Mouse (Mus musculus): ENCODE data around the gene Shcbp1. TPM values are rescaled to one million over a fixed set of nuclear protein-coding genes. Genes with fewer than 3 reads are reported as not detected.

Shcbp1 gene
- total RNA-seq (2014; rRNA removed) (0.37 and 1.2 TPM in 2 replicates), polyA plus RNA-seq (2012; rRNA removed) (not detected in 2 replicates)

GRCm38 (mm10) chr8:4779254-4780055 is at the start of gene Shcbp1:
Shcbp1 (minus strand) TSS chr8:4779567.
- H3K79me2 ChIP-seq (ENCODE audit: control insufficient read depth, insufficient read depth, low read length): no peaks in the 10 kb centered on the region
- H3K4me1 ChIP-seq (ENCODE audit: control insufficient read depth, insufficient read depth, low read length): no peaks in the 10 kb centered on the region
- 12% methylated on average over 29 of the region's 29 CpGs for WGBS
- peak within 1 kb of the TSS; percentile 78 for H3K9ac ChIP-seq (ENCODE audit: low read depth, low read length)
- H3K4me3 ChIP-seq (ENCODE audit: insufficient read depth, low read depth, low read length): peak within 1 kb of the TSS; percentile 88
- no peaks in the 10 kb centered on the region for H3K27me3 ChIP-seq (ENCODE audit: control insufficient read depth, insufficient read depth, low read length)
- H3K36me3 ChIP-seq (ENCODE audit: control insufficient read depth, insufficient read depth, low read length): no peaks in the 10 kb centered on the region
- H3K27ac ChIP-seq (replicated peaks; ENCODE audit: insufficient read depth, low read depth, low read length): no peak within 1 kb of the TSS
- TF ChIP-seq POLR2A (IDR thresholded peaks at IDR 0.05; ENCODE audit: extremely low read depth, insufficient read depth, low read length) (no peak), CTCF (IDR thresholded peaks at IDR 0.05; ENCODE audit: low read depth, low read length) (peak; percentile 66)
- peak; percentile 91 for DNase-seq (ENCODE audit: extremely low read depth, low read depth, low spot score)

GRCm38 (mm10) chr8:4808831-4809230 is 29.5 kb upstream of the Shcbp1 start:
- 72% methylated on average over 4 of the region's 4 CpGs for WGBS

GRCm38 (mm10) chr8:4800524-4801122 is 21.3 kb upstream of the Shcbp1 start:
- TF ChIP-seq CTCF (IDR thresholded peaks at IDR 0.05; ENCODE audit: low read depth, low read length): peak; percentile 75
- TF ChIP-seq POLR2A (IDR thresholded peaks at IDR 0.05; ENCODE audit: extremely low read depth, insufficient read depth, low read length): no peak
- Histone ChIP-seq H3K4me3 (ENCODE audit: insufficient read depth, low read depth, low read length) (no peak overlapping the region), H3K27me3 (ENCODE audit: control insufficient read depth, insufficient read depth, low read length) (no peaks in the 10 kb centered on the region), H3K27ac (replicated peaks; ENCODE audit: insufficient read depth, low read depth, low read length) (no peak overlapping the region), H3K79me2 (ENCODE audit: control insufficient read depth, insufficient read depth, low read length) (no peaks in the 10 kb centered on the region), H3K9ac (ENCODE audit: low read depth, low read length) (peak overlapping the region; percentile 29; the same call in 1 of the 2 replicates), H3K4me1 (ENCODE audit: control insufficient read depth, insufficient read depth, low read length) (no peaks in the 10 kb centered on the region), H3K36me3 (ENCODE audit: control insufficient read depth, insufficient read depth, low read length) (no peaks in the 10 kb centered on the region)
- DNase-seq (ENCODE audit: extremely low read depth, low read depth, low spot score): peak; percentile 32
- 55% methylated on average over 19 of the region's 19 CpGs for WGBS

More at GRCm38 (mm10) chr8:4808831-4809230, 29.5 kb upstream of the Shcbp1 start:
- H3K9ac ChIP-seq (ENCODE audit: low read depth, low read length): no peak overlapping the region
- H3K36me3 ChIP-seq (ENCODE audit: control insufficient read depth, insufficient read depth, low read length): no peaks in the 10 kb centered on the region
- peak; percentile 13 for DNase-seq (ENCODE audit: extremely low read depth, low read depth, low spot score)
- no peak overlapping the region for H3K27ac ChIP-seq (replicated peaks; ENCODE audit: insufficient read depth, low read depth, low read length)
- no peaks in the 10 kb centered on the region for H3K27me3 ChIP-seq (ENCODE audit: control insufficient read depth, insufficient read depth, low read length)
- TF ChIP-seq CTCF (IDR thresholded peaks at IDR 0.05; ENCODE audit: low read depth, low read length): no peak
- no peak for TF ChIP-seq POLR2A (IDR thresholded peaks at IDR 0.05; ENCODE audit: extremely low read depth, insufficient read depth, low read length)
- H3K4me1 ChIP-seq (ENCODE audit: control insufficient read depth, insufficient read depth, low read length): no peaks in the 10 kb centered on the region
- H3K79me2 ChIP-seq (ENCODE audit: control insufficient read depth, insufficient read depth, low read length): no peaks in the 10 kb centered on the region
- H3K4me3 ChIP-seq (ENCODE audit: insufficient read depth, low read depth, low read length): no peak overlapping the region

- no peak overlapping the region for H3K27ac ChIP-seq (replicated peaks; ENCODE audit: insufficient read depth, low read depth, low read length)
- WGBS: 56% methylated on average over 6 of the region's 6 CpGs
- H3K4me1 ChIP-seq (ENCODE audit: control insufficient read depth, insufficient read depth, low read length): no peaks in the 10 kb centered on the region
- TF ChIP-seq POLR2A (IDR thresholded peaks at IDR 0.05; ENCODE audit: extremely low read depth, insufficient read depth, low read length): no peak
- no peak for TF ChIP-seq CTCF (IDR thresholded peaks at IDR 0.05; ENCODE audit: low read depth, low read length)
- H3K4me3 ChIP-seq (ENCODE audit: insufficient read depth, low read depth, low read length): no peak overlapping the region
- no peaks in the 10 kb centered on the region for H3K36me3 ChIP-seq (ENCODE audit: control insufficient read depth, insufficient read depth, low read length)
- DNase-seq (ENCODE audit: extremely low read depth, low read depth, low spot score): no peak
- H3K27me3 ChIP-seq (ENCODE audit: control insufficient read depth, insufficient read depth, low read length): no peaks in the 10 kb centered on the region
- H3K79me2 ChIP-seq (ENCODE audit: control insufficient read depth, insufficient read depth, low read length): no peaks in the 10 kb centered on the region
- H3K9ac ChIP-seq (ENCODE audit: low read depth, low read length): no peak overlapping the region
These were observed 1.1 kb downstream of the Shcbp1 start for GRCm38 (mm10) chr8:4778266-4778665.

GRCm38 (mm10) chr8:4764751-4765150 is 14.6 kb downstream of the Shcbp1 start:
- Histone ChIP-seq H3K4me3 (ENCODE audit: insufficient read depth, low read depth, low read length) (no peak overlapping the region), H3K4me1 (ENCODE audit: control insufficient read depth, insufficient read depth, low read length) (no peaks in the 10 kb centered on the region), H3K9ac (ENCODE audit: low read depth, low read length) (no peak overlapping the region), H3K27ac (replicated peaks; ENCODE audit: insufficient read depth, low read depth, low read length) (no peak overlapping the region), H3K36me3 (ENCODE audit: control insufficient read depth, insufficient read depth, low read length) (no peaks in the 10 kb centered on the region), H3K27me3 (ENCODE audit: control insufficient read depth, insufficient read depth, low read length) (no peaks in the 10 kb centered on the region), H3K79me2 (ENCODE audit: control insufficient read depth, insufficient read depth, low read length) (no peaks in the 10 kb centered on the region)
- no peak for TF ChIP-seq POLR2A (IDR thresholded peaks at IDR 0.05; ENCODE audit: extremely low read depth, insufficient read depth, low read length)
- no peak for TF ChIP-seq CTCF (IDR thresholded peaks at IDR 0.05; ENCODE audit: low read depth, low read length)
- WGBS: 92% methylated on average over 4 of the region's 4 CpGs
- DNase-seq (ENCODE audit: extremely low read depth, low read depth, low spot score): no peak

Measured in liver, adult 2 months (tissue).